Mouse (Mus musculus) cerebellum, adult 18-20 months (tissue): ENCODE data around the gene Spop.
"Not testable (repeated sequence)": the region's sequence is repeated elsewhere in the genome, so short reads cannot be mapped to it uniquely, and the experiment has no call there.

Experiments used
- DNase-seq, 2 experiments: peaks; one replicate each; pipeline ENCODE4 v3.0.0; 2021

Spop gene

DNA sequence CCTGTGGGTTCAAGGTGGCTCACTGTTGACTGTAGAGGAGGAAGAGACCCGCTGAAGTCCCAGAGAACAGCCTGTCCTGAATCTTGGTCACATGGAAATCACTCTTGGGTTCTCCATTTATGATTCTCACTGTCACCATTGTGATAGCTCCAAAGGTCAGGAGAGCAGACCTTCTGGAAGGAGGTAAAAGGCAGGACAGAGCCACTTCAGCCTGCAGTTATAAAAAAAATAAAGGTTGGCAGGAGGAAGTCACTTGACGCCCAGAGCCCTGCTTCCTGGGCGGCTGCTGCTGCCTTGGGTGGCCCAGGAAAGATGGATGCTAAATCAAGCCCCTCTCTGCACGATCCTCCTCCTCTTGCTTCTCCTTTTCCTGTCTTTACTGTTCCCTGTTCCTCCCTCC lies 86.5 kb downstream of the Spop start:
- no peak for DNase-seq

DNA sequence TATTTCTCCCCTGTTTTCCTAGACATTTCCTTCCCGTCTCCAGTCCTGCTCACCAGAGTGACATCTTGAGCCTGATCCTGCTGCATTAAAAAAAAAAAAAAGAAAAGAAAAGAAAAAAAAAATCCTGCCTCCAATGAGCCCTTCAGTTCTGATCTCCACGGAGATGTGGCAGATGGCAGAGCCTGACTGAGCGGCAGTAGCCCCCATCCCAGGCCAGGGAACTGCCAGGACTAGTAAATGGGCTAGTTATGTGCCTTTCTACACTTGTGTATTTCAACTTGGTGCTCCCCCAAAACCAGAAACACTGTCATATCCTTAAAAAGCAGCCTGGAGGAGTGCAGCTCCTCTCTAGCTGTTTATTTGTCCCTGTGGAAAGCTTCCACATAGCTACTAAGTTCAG lies 87.0 kb downstream of the Spop start:
- DNase-seq: peak in 1 of 2 experiments; percentile 57

- DNase-seq: not testable (repeated sequence)
Measured at GRCm38 (mm10) chr11:95501826-95502225, 87.9 kb downstream of the Spop start.

- no peak for DNase-seq
Measured at GRCm38 (mm10) chr11:95503581-95504180, 89.8 kb downstream of the Spop start.

GRCm38 (mm10) chr11:95504271-95504731 lies 90.4 kb downstream of the Spop start:
- no peak for DNase-seq

- DNase-seq: peak in 1 of 2 experiments; percentile 50
Measured at GRCm38 (mm10) chr11:95507041-95507716, 93.3 kb downstream of the Spop start.

DNA sequence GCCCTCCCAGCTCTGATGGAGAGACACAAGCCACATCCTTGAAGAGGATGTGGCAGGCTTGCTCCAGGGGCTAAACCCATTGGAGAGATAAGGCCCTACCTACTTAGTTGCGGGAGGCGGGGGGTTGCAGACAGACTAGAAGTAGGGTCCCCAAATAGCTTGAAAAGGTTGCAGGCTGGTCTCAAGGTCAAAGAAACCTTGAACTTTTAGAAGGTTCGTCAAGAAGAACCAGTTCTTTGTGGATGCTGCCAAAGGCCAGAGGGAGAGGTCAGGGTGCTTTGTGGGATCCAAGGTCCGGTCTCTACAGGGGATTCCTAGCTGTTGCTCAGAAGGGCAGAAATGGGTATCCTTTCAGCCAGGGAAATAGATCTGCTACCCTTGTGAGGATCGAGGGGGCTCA lies 93.9 kb downstream of the Spop start:
- DNase-seq: no peak

DNA sequence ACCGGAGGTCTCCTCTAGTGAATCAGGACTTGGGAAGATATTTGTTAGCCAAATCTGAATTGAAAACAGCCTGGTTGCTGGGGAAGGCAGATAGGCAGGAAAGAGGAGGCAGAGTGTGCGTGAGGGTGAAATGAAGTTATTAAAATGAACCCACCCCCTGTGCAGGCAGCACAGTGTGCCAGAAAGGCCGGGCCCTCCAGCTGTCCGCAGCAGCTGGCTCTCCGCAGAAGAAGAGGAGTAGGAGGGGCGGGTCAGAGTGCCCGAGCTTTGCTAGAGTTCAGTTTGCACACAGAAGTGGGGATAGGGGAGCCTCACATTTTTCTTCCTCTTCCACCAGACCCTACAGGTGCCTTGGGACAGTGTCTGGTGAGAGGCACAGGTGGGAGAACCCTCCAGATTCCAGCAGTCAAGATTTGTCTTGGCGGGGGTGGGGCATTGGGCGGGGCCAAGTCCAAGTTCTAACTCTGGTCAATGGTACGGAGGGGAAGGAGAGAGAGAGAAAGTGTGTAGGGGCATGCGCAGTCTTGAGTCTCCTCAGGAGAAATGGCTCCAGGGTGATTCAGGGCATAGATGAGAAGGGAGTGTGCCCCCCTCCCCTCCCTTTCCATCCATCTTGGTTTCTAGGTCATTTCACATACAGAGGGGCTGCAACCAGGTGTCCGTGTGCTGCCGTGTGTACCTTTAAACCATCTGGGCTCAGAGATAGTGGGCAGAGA lies 94.5 kb downstream of the Spop start:
- DNase-seq: no peak

DNA sequence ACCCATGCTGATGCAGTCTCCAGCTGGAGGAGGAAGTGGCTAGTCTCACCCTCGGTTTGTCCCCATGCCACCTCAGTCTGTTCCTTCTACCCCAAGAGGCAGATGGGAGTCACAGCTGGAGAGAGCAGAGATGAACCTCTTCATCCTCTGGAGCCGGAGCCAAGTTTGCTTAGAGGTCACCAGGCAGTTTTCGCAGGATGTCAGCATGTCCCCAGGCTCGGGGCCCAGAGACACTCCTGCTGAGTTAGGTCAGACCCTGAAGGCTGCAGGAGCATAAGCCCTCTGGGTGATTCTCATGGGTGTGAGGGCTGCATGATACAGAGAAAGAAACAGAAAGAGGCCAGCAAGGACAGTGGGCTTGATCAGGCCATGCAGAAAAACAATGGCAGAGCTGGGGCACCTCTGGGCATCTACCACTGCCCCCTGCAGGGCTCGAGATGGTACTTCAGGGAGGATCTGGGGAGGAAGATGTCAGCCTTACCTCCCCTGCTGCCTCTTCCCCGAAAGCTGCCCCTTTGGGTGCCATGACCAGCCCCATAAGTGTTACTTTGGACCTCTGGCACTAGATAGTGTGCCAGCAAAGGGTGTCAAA lies 95.3 kb downstream of the Spop start:
- no peak for DNase-seq

DNA sequence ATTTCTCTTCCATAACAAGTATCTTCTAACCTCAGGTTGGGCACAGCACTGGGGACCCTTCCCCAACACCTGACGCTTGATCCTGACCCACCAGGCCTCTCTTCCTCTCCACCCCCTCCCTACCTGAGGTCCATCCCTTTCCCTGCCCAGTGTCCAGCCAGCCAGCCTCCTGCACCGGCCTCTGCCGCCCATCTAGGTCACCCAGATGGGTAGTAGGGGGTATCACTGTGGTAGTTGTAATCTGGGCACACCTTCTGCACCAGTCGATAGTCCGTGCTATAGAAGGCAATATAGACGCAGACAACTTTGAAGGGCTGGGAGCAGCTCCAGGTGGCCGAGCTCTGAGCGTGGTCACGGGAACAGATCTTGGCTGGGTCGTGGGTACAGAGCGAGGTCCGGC lies 96.8 kb downstream of the Spop start:
- no peak for DNase-seq

GRCm38 (mm10) chr11:95511919-95512318 lies 98.0 kb downstream of the Spop start:
- DNase-seq: no peak

GRCm38 (mm10) chr11:95512383-95512782 lies 98.5 kb downstream of the Spop start:
- DNase-seq: no peak

GRCm38 (mm10) chr11:95513461-95514297 lies 99.8 kb downstream of the Spop start:
- peak; percentile 61 to 63 for DNase-seq

DNA sequence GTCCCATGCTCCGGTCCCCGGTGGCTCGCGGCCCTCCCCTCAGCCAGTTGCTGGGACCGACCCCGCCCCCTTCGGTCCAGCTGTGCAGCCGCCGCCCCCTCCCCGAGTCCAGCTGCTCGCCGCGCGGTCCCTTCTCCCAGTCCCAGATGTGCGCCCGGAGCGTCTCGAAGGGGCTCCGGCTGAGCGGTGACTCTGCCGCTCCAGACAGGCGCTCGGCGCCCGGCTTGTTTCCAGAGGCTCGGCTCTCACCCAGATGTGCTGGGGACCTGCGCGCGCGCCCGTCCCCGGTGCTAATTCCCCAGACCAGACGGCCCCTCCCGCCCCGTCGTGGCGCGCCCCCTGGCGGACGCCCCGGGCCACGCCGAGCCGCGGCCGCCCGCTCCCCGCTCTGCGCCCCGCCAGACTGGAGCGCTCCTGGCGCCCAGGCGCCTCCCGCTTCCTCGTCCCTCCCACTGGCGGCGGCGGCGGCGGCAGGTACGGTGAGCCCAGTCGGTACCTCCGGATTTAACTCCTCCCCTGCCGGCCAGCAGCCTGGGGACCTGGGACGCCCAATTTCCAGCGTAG lies 100.5 kb downstream of the Spop start, which contains the start of gene Nxph3:
Nxph3 (minus strand) TSS at position 273 of the 564 bp plus-strand sequence.
- DNase-seq: peak; percentile 88 to 89

- DNase-seq: no peak
Measured at GRCm38 (mm10) chr11:95515376-95516323, 101.8 kb downstream of the Spop start.

- no peak for DNase-seq
Measured at GRCm38 (mm10) chr11:95516491-95516911, 102.6 kb downstream of the Spop start.

DNA sequence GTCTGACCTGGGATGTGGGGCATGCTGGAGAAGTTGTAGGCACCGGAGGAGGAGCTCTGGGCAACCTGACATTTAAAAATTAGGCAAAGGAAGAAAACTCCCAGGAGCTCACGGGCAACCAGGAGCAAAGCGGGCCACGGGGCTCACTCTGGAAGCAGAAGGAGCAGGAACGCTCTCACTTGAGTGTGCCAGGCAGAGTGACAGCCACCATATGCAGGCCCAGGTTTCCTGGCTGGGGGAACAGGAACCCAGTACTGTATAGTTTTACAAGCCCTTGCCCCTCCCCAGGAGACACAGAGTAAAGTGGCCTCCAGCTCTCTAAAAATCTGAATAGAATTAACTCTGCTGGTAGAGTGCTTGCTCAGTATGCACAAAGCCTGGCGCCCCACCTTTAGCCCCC lies 103.3 kb downstream of the Spop start:
- no peak for DNase-seq

DNA sequence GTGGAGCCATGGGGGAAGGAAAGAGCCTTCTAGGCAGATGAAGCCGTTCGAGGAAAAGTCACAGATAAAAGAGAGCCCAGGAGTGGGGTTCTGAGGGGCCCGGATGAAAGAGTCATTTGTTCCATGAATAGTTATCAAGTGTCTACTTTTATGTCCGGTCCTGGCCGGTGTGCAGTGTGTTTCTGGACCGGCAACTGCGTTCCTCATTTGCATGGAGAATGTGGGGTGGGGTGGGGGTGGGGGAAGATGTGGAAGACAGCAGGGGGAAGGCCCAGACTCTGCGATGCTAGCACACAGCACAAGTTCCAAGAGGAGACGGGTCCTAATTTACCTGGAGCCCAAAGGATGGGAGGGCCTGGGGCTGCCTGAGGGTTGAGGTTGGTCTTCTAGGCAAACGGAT lies 105.4 kb downstream of the Spop start:
- DNase-seq: no peak

- DNase-seq: no peak
Measured at GRCm38 (mm10) chr11:95519996-95520395, 106.1 kb downstream of the Spop start.

GRCm38 (mm10) chr11:95520456-95521072 lies 106.7 kb downstream of the Spop start:
- peak; percentile 88 to 96 for DNase-seq
